Mouse (Mus musculus): ENCODE data around the gene Ppp1r21. TPM values are rescaled to one million over a fixed set of nuclear protein-coding genes. Genes with fewer than 3 reads are reported as not detected.
A peak's percentile ranks its signal among the peaks of the same experiment; 100 is the strongest.

Gene Ppp1r21
- total RNA-seq, 2 experiments from 2014 or later: 15.0 to 15.7 TPM

DNA sequence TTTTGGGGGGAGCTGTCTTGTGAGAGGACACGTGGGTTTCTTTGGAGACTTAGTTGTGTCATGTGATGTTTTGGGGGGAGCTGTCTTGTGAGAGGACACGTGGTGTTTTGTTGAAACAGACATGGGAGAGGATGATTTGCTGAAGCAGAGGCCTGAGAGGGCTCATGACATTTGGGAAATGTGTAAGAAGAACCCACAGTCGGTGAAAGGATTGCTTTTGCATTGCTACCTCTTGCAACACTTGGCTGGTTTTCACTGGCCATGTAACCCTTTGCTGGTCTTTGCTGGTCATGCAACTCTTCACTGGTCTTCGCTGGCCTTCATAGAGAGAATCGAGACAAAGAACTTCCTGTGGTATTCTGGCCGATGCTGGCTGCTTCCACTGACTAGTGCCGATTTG, 13.4 kb upstream of the Ppp1r21 start:
- no peak for DNase-seq
- intact Hi-C loops (cut with DNase I): no loop called here

DNA sequence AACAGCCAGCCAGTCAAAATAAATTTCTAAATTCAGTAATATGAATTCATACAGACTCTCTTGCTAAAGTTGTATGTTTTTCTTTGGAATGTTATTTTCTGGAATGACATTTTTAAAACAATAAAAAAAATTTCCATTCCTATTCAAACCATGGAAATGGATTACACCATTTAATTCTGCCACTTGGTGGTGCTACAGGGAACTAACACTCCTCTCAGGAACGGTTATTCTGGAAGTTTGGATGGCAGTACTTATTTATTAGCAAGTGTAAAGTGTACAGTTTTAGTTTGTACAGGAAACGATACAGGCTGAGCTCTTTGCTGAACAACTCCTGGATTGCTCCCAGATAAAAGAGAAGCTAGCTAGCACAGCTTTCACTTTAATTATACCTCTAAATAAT, 2.1 kb upstream of the Ppp1r21 start:
- intact Hi-C loops (cut with DNase I): loop anchor here (2.0 to 10.0 kb wide), 2 partner anchors 113 to 463 kb away; partner anchors contain the start of gene Fbxo11
- DNase-seq: peak; percentile 37 to 63

GRCm38 (mm10) chr17:88530236-88530619, 310 bp downstream of the Ppp1r21 start:
- intact Hi-C loops (cut with DNase I): no loop called here
- DNase-seq: no peak

GRCm38 (mm10) chr17:88530667-88531066, 749 bp downstream of the Ppp1r21 start:
- intact Hi-C loops (cut with DNase I): no loop called here
- no peak for DNase-seq

GRCm38 (mm10) chr17:88531176-88531575, 1.3 kb downstream of the Ppp1r21 start:
- no peak for DNase-seq
- intact Hi-C loops (cut with DNase I): no loop called here

GRCm38 (mm10) chr17:88537842-88538430, 8.0 kb downstream of the Ppp1r21 start:
- intact Hi-C loops (cut with DNase I): no loop called here
- DNase-seq: no peak

DNA sequence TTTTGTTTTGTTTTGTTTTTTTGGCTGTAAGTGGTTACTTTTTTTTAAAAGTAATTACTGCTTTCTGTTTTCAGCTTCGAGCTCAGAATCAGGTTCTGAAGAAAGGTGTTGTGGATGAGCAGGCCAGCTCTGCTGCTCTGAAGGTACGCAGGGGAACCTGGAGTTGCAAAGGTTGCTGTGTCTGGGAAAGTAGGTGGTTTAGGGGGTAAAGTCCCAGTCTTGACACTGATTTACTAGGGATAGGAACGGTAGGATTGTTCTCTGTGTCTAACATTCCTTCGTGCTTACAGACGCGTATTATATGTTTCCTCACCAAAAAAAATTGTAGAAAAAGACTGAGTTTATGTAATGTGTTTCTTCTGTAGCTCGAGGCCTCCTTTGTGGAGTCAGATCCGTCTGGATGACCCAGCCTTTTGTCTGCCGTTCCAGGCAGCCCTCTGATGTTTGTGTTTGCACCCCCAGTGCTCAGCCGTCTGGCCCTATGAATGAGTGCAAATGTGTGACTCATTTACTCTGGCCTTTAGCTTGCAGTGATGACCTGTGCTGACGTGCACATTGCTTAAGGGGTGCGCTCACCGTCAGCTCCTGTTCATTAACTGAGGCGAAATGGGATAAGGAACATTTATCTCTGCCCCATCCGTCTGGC, 13.0 kb downstream of the Ppp1r21 start:
- intact Hi-C loops (cut with DNase I): no loop called here
- DNase-seq: no peak

- DNase-seq: no peak
- intact Hi-C loops (cut with DNase I): no loop called here
Measured at GRCm38 (mm10) chr17:88543417-88543782, 13.5 kb downstream of the Ppp1r21 start.

- no peak for DNase-seq
- intact Hi-C loops (cut with DNase I): no loop called here
Measured at GRCm38 (mm10) chr17:88545217-88545784, 15.4 kb downstream of the Ppp1r21 start.

- DNase-seq: no peak
- intact Hi-C loops (cut with DNase I): no loop called here
Measured at GRCm38 (mm10) chr17:88546745-88547144, 16.8 kb downstream of the Ppp1r21 start.

GRCm38 (mm10) chr17:88549411-88550191, 19.7 kb downstream of the Ppp1r21 start:
- DNase-seq: no peak
- intact Hi-C loops (cut with DNase I): no loop called here

DNA sequence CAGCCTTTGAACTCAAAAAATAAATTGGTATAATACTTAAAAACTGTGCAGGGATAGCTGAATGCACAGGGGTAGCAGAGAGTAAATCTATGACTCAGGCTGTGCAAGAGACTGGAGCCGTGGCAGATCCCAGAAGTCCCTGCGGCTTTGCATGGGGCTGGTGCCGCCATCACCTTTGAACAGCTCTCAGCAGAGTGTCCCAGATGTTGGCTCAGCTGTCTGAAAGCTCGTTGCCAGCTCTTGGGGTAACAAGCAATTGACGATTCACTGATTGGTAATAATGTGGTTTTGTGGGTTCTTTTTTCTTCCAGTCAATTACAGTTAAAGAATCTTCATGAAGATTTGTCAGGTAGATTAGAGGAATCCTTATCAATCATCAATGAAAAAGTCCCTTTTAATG, 20.4 kb downstream of the Ppp1r21 start:
- no peak for DNase-seq
- intact Hi-C loops (cut with DNase I): no loop called here

- peak; percentile 29 to 43 for DNase-seq
- intact Hi-C loops (cut with DNase I): no loop called here
Measured at GRCm38 (mm10) chr17:88550981-88551940, 21.3 kb downstream of the Ppp1r21 start.

DNA sequence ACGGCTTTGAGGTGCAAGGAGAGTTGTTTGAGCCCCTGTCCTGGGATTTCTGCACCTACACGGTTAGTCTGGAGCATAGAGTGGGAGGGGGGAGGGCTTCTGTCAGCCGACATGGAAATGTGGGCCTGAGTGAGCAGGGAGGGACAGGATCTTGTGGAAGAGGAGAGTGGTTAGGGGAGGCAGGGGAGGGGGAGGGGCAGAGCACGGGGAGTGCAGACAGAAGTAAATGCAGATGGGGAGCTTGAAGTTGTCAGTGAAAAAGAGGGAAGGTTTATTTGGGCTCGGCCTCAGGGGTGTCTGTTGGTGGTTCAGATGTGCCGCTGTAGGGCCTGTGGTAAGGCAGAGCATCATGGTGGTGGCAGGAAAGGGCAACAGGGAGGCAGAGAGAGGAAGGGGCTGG, 22.6 kb downstream of the Ppp1r21 start:
- intact Hi-C loops (cut with DNase I): loop anchor here (2.0 kb wide), 1 partner anchor 20 kb away; no protein-coding TSS in a partner anchor

GRCm38 (mm10) chr17:88553001-88553449, 23.1 kb downstream of the Ppp1r21 start:
- intact Hi-C loops (cut with DNase I): loop anchor here (2.0 kb wide), 1 partner anchor 20 kb away; no protein-coding TSS in a partner anchor
- DNase-seq: peak; percentile 42 to 52

More for the DNA sequence above, 22.6 kb downstream of the Ppp1r21 start:
- DNase-seq: no peak

- DNase-seq: no peak
- intact Hi-C loops (cut with DNase I): loop anchor here (2.0 kb wide), 1 partner anchor 21 kb away; no protein-coding TSS in a partner anchor
Measured at GRCm38 (mm10) chr17:88553473-88554087, 23.7 kb downstream of the Ppp1r21 start.

DNA sequence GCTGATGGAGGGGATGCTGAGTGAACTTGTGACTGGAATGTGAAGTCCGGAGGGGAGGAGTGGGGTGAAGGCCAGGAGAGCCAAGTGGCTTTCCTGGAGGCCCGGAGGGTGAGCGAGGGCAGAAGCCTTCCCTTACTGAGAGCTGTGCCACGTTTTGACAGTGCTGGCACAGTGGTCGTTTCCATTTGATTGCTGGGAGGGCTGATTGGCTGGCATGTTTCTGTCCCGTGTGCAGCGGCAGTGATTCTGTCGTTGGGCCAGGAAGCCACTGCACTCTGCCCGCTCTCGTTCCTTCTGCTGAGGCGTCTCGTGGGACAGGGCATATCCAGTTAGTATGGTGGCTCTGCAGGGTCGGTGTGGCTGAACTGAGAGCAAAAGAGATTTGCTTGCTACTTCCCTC, 26.3 kb downstream of the Ppp1r21 start:
- DNase-seq: no peak
- intact Hi-C loops (cut with DNase I): loop anchor here (5.0 kb wide), 1 partner anchor 86 kb away; no protein-coding TSS in a partner anchor

GRCm38 (mm10) chr17:88556688-88557087, 26.8 kb downstream of the Ppp1r21 start:
- no peak for DNase-seq
- intact Hi-C loops (cut with DNase I): loop anchor here (5.0 kb wide), 1 partner anchor 86 kb away; no protein-coding TSS in a partner anchor

GRCm38 (mm10) chr17:88558168-88558842, 28.4 kb downstream of the Ppp1r21 start:
- peak; percentile 81 to 89 for DNase-seq
- intact Hi-C loops (cut with DNase I): loop anchor here (2.0 to 5.0 kb wide), 2 partner anchors 38 to 84 kb away; partner anchors contain the start of gene Ston1

All from heart, postnatal 10 days (tissue).